Mouse (Mus musculus): Measurements from ENCODE around the gene Gm28778.
"Not testable (repeated sequence)": the region's sequence is repeated elsewhere in the genome, so short reads cannot be mapped to it uniquely, and the experiment has no call there.

Gene Gm28778

GRCm38 (mm10) chr1:53296581-53297383 lies at the start of gene Gm28778, which contains the start of the genes Pms1 and Ormdl1:
Gm28778 (plus strand) TSS chr1:53297111.
Pms1 (minus strand) TSS chr1:53297018.
Ormdl1 (plus strand) TSS chr1:53297095.
- DNase-seq: peak; percentile 93

DNA sequence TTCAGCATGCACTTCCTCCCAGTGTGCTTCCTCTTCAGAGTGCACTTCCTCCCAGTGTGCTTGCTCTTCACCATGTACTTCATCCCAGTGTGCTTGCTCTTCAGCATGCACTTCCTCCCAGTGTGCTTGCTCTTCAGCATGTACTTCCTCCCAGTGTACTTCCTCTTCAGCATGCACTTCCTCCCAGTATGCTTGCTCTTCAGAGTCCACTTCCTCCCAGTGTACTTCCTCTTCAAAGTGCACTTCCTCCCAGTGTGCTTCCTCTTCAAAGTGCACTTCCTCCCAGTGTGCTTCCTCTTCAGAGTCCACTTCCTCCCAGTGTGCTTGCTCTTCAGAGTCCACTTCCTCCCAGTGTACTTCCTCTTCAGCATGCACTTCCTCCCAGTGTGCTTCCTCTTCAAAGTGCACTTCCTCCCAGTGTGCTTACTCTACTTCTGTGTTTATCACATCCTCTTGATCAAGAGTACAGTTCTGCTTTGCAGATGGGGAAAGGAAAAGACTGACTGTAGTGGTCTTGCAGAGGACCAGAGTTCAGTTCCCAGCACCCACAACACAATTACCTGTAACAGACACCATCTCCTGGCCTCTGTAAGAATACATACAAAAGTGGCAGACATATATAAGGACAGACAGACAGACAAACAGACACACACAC lies 31.8 kb upstream of the Gm28778 start:
- not testable (repeated sequence) for DNase-seq

DNA sequence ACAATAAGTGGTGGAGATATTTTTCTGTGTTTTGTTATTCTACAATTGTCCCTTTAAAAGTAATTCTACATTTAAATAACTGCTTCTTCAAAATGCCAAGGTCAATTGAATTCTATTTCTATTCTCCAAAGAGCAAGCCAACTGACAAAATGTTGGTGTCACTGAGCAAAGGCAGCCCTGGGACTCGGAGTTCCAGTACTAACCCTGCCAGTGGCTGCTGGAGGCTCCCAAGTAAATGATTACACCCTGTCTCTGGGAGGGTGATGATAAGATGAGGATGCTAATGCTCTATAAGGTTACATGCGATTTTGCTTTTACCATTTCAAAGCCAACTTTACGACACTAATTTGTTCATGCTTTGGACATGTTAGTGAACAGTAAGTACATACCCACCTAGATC lies 27.0 kb upstream of the Gm28778 start:
- DNase-seq: no peak

DNA sequence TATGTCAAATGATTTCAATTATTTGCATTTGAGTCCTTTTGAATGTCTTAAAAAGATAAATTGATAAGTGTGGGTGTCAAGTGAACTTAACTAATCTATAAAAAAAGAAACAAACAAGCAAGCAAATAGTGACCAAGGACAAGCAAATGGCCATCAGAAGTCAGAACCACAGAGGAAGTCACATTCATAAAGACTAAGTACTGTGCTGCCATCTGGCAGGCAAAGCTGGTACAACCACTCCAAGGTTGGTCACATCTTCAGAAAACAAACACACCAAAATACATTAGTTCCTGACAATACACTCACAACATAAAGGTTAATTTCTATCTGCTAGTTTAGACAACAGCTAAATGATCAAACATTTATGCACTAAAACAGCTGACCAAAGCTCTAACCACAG lies 24.3 kb upstream of the Gm28778 start:
- DNase-seq: peak; percentile 45

DNA sequence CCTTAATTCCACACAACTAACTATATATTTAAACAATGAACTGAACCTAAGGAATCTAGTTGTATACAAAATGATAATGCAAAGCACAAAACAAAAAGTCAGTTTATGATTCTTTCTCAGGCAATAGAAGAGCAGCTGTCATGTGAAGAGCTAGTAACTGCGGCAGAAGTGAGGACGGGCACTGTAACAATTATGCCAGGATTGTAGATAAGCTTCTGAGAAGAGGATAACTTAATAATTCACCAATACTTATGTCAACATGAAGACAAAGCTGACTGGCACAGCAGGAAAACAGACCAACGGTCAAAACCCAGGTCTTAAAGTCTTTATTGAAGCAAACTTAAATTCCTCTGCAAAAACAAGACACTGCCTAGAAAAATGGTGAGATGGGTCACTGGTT lies 5.7 kb upstream of the Gm28778 start:
- DNase-seq: no peak

- no peak for DNase-seq
These were observed 3.6 kb downstream of the Gm28778 start for GRCm38 (mm10) chr1:53300506-53300905.

- peak; percentile 91 for DNase-seq
These were observed 16.4 kb downstream of the Gm28778 start, which contains the start of gene Osgepl1 for GRCm38 (mm10) chr1:53312989-53313967. Osgepl1 (plus strand) TSS chr1:53313624.

DNA sequence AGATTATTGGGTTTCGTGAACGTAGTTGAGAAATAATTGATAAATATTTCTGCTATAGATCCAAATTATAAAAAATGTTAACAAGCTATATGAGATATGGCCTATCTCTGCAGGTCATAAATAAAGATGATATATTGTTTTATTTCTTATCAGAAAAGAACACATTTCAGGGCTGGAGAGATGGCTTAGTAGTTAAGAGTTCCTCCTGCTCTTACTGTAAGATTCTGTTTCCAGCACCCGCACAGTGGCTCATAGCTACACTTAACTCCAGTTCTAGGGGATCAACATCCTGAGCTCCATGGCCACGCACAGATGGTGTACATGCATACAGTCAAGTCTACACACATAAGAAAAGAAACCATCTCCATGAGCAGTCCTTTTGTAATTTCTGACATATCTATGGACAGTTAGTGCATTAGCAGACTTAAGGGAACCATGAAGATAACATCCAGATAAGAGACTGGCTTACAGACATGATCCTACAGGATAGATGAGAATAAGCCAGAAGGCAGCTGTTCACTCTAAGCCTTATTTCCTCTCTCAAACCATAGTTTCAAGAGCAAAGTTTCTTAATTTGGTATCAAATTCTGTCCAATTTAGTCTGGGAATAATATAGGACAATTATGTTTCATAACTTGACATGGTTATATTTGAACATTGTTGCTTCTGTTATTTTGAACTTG lies 24.9 kb downstream of the Gm28778 start:
- DNase-seq: no peak

DNA sequence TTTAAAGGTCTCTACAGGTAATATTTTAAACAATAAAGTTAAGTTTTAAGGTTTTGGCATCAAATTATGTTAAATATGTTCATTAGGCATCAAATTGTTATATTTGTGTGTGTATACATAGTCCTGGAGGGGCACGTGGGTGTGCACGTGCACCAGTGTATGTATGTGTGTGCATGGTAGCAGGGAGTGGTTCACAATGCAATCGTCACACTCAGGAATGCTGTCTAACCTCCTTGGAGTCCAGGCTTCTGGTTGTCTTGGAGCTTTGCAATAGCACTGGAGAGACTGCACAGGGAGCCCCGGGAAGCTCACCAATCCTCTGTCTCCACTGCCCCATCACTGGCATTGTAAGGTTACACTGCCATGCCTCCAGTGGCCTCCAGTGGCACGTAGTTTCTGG lies 26.3 kb downstream of the Gm28778 start:
- no peak for DNase-seq

DNA sequence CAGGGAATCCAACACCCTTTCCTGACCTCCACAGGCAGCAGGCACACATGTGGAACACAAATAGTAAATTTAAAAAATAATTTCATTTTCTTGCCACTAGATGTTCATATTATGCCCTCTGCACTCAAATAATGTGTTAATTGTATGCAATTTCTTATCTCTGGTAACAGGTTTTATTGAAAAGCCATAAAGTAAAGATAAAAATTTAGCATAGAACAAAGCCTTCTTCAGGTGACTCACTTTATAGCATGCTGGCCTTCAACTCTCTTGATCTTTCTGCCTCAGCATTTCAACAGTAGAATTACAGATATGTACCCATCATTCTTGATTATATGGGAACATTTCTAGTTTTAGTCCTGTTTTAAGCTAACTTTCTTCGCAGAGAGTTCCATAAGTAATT lies 27.4 kb downstream of the Gm28778 start:
- DNase-seq: no peak

DNA sequence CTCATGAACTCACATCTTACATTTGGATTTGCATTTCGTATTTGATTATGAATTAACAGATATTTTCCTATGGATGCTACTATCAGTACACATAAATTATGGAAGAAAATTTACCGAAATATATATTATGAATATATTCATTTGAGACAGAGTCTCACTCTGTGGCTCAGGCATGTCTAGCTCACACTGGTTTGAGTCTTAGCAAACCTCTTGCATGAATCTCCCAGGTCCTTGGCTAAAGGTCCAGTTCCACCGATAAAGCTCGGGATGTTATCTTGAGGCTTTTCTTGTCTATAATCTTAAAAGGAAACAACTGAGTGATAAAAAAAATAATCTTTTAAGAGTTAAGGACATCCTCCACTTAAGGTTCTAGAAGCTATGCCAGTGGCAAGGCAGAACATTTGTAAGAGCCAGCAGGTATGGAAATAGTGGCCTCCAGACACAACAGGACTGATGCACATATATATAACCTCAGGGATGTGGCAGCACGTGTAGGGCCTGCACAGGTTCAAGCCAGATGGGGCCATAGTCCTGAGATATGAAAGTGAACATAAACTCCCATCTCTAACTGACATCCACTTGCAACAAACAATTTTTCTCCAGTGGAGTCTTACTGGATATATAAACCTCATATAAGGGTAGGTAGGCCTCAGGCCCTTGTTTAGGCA lies 28.1 kb downstream of the Gm28778 start:
- DNase-seq: no peak

DNA sequence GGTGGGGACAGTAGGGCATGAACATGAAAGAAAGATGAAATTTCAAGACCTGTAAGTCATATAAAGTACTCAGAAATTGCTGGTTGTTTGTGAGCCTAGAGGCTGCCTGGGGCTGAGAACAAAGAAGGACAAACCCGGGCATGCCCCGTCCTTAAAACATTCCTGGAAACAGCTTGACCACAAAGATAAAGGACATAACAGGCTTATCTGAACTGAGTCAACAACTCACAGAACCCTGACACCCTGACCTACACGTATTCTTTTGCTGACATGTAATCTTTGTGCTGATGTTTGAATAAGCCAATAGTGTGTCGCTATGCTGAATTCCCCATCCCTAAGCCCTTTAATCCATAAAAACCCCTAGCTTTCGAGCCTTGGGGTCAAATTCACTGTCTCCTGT lies 36.6 kb downstream of the Gm28778 start:
- DNase-seq: not testable (repeated sequence)

DNA sequence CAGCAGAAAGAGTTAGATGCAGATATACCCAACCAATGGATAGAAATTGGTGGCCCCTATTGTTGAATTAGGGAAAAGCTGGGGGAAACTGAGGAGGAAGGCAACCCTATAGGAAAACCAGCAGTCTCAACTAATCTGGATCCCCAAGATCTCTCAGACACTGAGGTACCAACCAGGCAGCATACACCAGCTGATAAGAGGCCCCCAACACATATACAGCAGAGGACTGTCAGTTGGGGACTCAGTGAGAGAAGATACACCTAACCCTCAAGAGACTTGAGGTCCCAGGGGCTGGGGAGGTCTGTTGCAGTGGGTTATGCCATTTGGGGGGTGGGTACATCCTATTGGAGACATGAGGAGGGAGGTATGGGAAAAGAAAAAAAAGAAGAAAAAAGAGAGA lies 38.6 kb downstream of the Gm28778 start:
- no peak for DNase-seq

- not testable (repeated sequence) for DNase-seq
These were observed 40.5 kb downstream of the Gm28778 start for GRCm38 (mm10) chr1:53337403-53337802.

DNA sequence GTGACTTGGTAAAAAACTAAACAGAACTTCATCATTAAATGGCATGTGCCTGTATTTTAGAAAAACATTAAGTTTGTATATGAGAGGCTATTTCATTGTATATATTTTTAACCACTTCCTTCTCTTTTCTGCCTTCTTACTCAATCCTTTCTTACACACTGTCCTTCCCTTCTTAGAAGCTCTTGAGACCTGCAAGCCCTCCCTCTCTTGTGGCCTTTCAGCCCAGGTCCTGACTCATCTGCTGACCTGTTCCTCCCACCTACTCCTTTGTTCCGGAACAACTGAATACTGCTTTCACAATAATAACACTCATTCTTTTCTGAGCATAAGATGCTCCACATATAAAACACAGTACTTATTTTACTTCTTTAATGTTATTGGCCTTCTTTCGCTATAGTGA lies 44.2 kb downstream of the Gm28778 start:
- no peak for DNase-seq

DNA sequence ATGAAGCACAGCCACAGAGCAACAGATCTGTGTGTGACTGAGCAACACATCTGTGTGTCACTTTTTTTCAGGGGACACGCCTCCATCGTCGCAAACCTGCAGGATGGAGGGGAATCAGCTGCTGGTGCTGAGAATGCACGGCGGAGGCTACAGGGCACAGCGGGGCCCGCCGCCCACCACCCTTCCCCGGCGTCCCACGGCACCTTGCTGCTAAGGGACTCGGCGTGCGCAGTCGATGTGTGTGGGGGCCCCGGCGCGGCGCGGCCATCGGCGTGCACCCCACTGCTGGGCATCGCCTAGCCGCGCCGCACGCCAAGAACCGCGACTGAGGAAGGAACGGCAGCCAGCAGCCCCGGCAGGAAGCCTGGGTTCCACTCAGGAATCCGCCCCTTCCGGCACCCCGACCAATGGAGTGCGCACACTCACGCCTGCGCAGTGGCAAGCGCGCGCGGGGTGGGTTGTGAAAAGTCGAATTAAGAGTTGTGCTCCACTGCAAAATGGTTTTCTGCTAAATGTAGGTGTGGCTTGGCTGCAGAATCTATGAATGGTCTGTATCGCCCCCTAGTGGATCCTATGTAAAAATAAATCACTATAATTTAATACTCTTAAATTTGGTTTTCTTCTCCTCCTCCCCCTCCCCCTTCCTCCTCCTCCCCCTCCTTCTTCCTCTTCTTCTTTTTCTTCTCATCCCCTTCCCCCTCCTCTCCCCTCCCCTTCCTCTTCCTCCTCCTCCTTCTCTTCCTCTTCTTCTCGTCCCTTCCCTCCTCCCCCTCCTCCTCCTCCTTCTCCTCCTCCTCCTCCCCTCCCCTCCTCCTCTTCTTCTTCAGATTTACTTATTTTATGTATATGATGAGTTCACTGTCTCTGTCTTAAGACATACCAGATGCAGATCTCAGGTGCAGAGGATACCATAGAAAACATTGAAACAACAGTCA lies 55.7 kb downstream of the Gm28778 start, which contains the start of the genes Asdurf, Gm28551 and Asnsd1:
Asdurf (minus strand) TSS at position 293 of the 935 bp plus-strand sequence.
Gm28551 (minus strand) TSS at position 341 of the 935 bp plus-strand sequence.
Asnsd1 (minus strand) TSS at position 426 of the 935 bp plus-strand sequence.
- peak; percentile 97 for DNase-seq

- DNase-seq: no peak
These were observed 62.1 kb downstream of the Gm28778 start for GRCm38 (mm10) chr1:53358988-53359387.
